Mouse (Mus musculus): ENCODE measurements around the gene Epop.
A peak's percentile ranks its signal among the peaks of the same experiment; 100 is the strongest.

Epop gene

GRCm38 (mm10) chr11:97629576-97629975, at the start of gene Epop:
TSS of gene Epop (minus strand) at chr11:97629702.
- DNase-seq (ENCODE audit: low spot score): peak; percentile 80

GRCm38 (mm10) chr11:97678301-97678700, 48.8 kb upstream of the Epop start:
- DNase-seq (ENCODE audit: low spot score): no peak

- DNase-seq (ENCODE audit: low spot score): no peak
Observed at GRCm38 (mm10) chr11:97677842-97678241, 48.3 kb upstream of the Epop start.

GRCm38 (mm10) chr11:97677381-97677780, 47.9 kb upstream of the Epop start:
- DNase-seq (ENCODE audit: low spot score): no peak

- DNase-seq (ENCODE audit: low spot score): no peak
Observed at GRCm38 (mm10) chr11:97676050-97676754, 46.7 kb upstream of the Epop start.

GRCm38 (mm10) chr11:97673148-97673547, 43.6 kb upstream of the Epop start:
- no peak for DNase-seq (ENCODE audit: low spot score)

GRCm38 (mm10) chr11:97671177-97671527, 41.6 kb upstream of the Epop start:
- no peak for DNase-seq (ENCODE audit: low spot score)

GRCm38 (mm10) chr11:97670234-97671176, 41.0 kb upstream of the Epop start:
- no peak for DNase-seq (ENCODE audit: low spot score)

- DNase-seq (ENCODE audit: low spot score): no peak
Observed at GRCm38 (mm10) chr11:97669829-97670228, 40.3 kb upstream of the Epop start.

GRCm38 (mm10) chr11:97669268-97669667, 39.8 kb upstream of the Epop start:
- DNase-seq (ENCODE audit: low spot score): no peak

GRCm38 (mm10) chr11:97668160-97668559, 38.7 kb upstream of the Epop start:
- no peak for DNase-seq (ENCODE audit: low spot score)

GRCm38 (mm10) chr11:97666794-97667193, 37.3 kb upstream of the Epop start:
- no peak for DNase-seq (ENCODE audit: low spot score)

- DNase-seq (ENCODE audit: low spot score): no peak
Observed at GRCm38 (mm10) chr11:97666221-97666620, 36.7 kb upstream of the Epop start.

- no peak for DNase-seq (ENCODE audit: low spot score)
Observed at GRCm38 (mm10) chr11:97665431-97665830, 35.9 kb upstream of the Epop start.

GRCm38 (mm10) chr11:97664771-97665240, 35.3 kb upstream of the Epop start:
- no peak for DNase-seq (ENCODE audit: low spot score)

- no peak for DNase-seq (ENCODE audit: low spot score)
Observed at GRCm38 (mm10) chr11:97664339-97664665, 34.8 kb upstream of the Epop start.

GRCm38 (mm10) chr11:97663528-97664338, 34.2 kb upstream of the Epop start:
- no peak for DNase-seq (ENCODE audit: low spot score)

GRCm38 (mm10) chr11:97662893-97663527, 33.5 kb upstream of the Epop start, which contains the start of gene Mllt6:
TSS of gene Mllt6 (plus strand) at chr11:97663414.
- peak; percentile 64 for DNase-seq (ENCODE audit: low spot score)

GRCm38 (mm10) chr11:97662207-97662892, 32.8 kb upstream of the Epop start:
- peak; percentile 46 for DNase-seq (ENCODE audit: low spot score)

- peak; percentile 64 for DNase-seq (ENCODE audit: low spot score)
Observed at GRCm38 (mm10) chr11:97661648-97662133, 32.2 kb upstream of the Epop start.

Measured in urinary bladder, postnatal 25 days (tissue).